Mouse (Mus musculus) forebrain, embryonic 12.5 days (tissue): ENCODE data around the gene Nos1ap. TPM values are rescaled to one million over a fixed set of nuclear protein-coding genes. Genes with fewer than 3 reads are reported as not detected.

Experiments used
- ATAC-seq: fragments of 200-750 bp; cut with Nextera tagmentation; 2 replicates; pipeline ENCODE4 v1.8.0; 2017; ENCODE audit warnings: moderate TSS enrichment; ENCODE audit not compliant: low FRiP score
- H3K27ac ChIP-seq: fragments of 300-500 bp; sonication (generic); 2 replicates; pipeline ENCODE4 v1.5.1; 2016; ENCODE audit warnings: mild to moderate bottlenecking
- H3K27me3 ChIP-seq: fragments of 300-500 bp; sonication (generic); 2 replicates; pipeline ENCODE4 v1.6.1; 2016; ENCODE audit warnings: mild to moderate bottlenecking
- H3K36me3 ChIP-seq: fragments of 300-500 bp; sonication (generic); replicated peaks from 2 replicates; pipeline ENCODE4 v1.6.1; 2016; ENCODE audit warnings: mild to moderate bottlenecking
- H3K4me1 ChIP-seq: fragments of 300-500 bp; sonication (generic); 2 replicates; pipeline ENCODE4 v1.6.1; 2016
- H3K4me2 ChIP-seq: fragments of 300-500 bp; sonication (generic); 2 replicates; pipeline ENCODE4 v1.6.1; 2016; ENCODE audit warnings: mild to moderate bottlenecking, moderate library complexity
- H3K4me3 ChIP-seq: fragments of 300-500 bp; sonication (generic); replicated peaks from 2 replicates; pipeline ENCODE4 v1.5.1; 2016; ENCODE audit warnings: mild to moderate bottlenecking
- H3K9ac ChIP-seq: fragments of 300-500 bp; sonication (generic); 2 replicates; pipeline ENCODE4 v1.6.1; 2016; ENCODE audit warnings: mild to moderate bottlenecking
- H3K9me3 ChIP-seq: fragments of 300-500 bp; sonication (generic); 2 replicates; pipeline ENCODE4 v1.6.1; 2016
- WGBS: fragments of 180-500 bp; shearing (Covaris S2); methylation state at CpG from one replicate; pipeline ENCODE4 v1.1.7; 2016; 5-methylcytosine and 5-hydroxymethylcytosine counted together
- polyA plus RNA-seq: library from polyadenylated mRNA; unstranded; fragments of >200 nt; fragmentation: Nextera tagmentation; extraction: Ambion mirVana; gene quantifications from 2 replicates; pipeline ENCODE4 v1.2.1, GENCODE M21; 2016

Gene Nos1ap
- polyA plus RNA-seq, 1 experiment from 2014 or later, result 25.5 TPM

DNA sequence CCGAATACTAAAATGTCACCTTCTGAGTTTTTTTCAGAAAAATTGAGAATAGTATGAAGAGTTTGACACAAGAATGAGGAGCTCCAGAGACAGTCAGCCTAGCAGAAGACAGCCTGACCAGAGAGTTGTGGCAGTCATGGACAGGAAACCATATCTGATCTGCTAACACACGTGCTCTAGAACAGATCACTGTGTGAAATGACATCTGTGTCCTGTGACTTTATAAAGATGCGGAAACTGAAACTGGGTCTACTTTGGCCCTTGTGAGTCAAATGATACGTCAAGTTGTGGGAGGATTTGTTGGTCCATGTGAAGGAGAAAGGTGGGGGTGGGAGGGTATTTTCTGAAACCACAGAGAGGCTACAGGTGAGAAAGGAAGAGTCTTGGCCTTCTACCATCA is 319.0 kb downstream of the Nos1ap start:
- Histone ChIP-seq H3K4me2 (no peak overlapping the region), H3K4me3 (no peak overlapping the region), H3K27ac (no peak overlapping the region), H3K9ac (no peak overlapping the region), H3K27me3 (no peaks in the 10 kb centered on the region), H3K4me1 (no peaks in the 10 kb centered on the region), H3K36me3 (no peaks in the 10 kb centered on the region), H3K9me3 (peaks cover 14% of the 10 kb centered on the region; the same call in 1 of the 2 replicates)
- WGBS, result 87% methylated on average over 4 of the region's 4 CpGs
- ATAC-seq, result no peak

- Histone ChIP-seq H3K4me2 (no peak overlapping the region), H3K9me3 (0 out of 2 replicates have a peak, but pooled peaks cover 11% of the 10 kb centered on the region), H3K27ac (no peak overlapping the region), H3K9ac (no peak overlapping the region), H3K36me3 (no peaks in the 10 kb centered on the region), H3K27me3 (no peaks in the 10 kb centered on the region), H3K4me1 (no peaks in the 10 kb centered on the region), H3K4me3 (no peak overlapping the region)
- 91% methylated on average over 6 of the region's 6 CpGs for WGBS
- no peak for ATAC-seq
Observed at GRCm38 (mm10) chr1:170270281-170270680, 319.4 kb downstream of the Nos1ap start.

DNA sequence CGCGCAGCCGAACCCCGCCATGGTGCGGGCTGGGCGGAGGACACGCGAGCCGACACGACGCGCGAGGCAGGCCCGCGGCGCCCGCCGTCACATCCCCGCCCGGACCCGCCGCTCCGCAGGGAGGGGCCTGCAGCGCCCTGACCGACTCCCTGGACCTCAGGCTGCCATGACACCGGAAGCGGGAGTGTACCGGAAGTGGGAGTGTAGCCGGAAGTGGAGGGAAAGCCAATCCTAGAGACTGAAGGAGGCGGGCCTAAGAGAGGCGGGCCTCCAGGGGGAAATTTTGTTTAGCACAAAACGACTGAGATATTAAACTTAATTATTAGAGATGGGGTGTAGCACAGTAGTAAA is 334.1 kb downstream of the Nos1ap start:
- Histone ChIP-seq H3K9ac (peak overlapping the region; percentile 81), H3K4me2 (peak overlapping the region; percentile 78), H3K9me3 (no peaks in the 10 kb centered on the region), H3K27ac (0 out of 2 replicates have a peak overlapping the region, but pooled peaks have one; percentile 13), H3K4me1 (peaks cover 7% of the 10 kb centered on the region), H3K36me3 (no peaks in the 10 kb centered on the region), H3K4me3 (peak overlapping the region; percentile 78), H3K27me3 (peaks cover 11% of the 10 kb centered on the region; the same call in 1 of the 2 replicates)
- peak; percentile 100 for ATAC-seq
- WGBS, result 2% methylated on average over 32 of the region's 32 CpGs

- Histone ChIP-seq H3K4me2 (peak overlapping the region; percentile 78), H3K9ac (peak overlapping the region; percentile 81), H3K4me1 (peaks cover 7% of the 10 kb centered on the region), H3K36me3 (no peaks in the 10 kb centered on the region), H3K4me3 (peak overlapping the region; percentile 78), H3K27me3 (peaks cover 11% of the 10 kb centered on the region; the same call in 1 of the 2 replicates), H3K27ac (0 out of 2 replicates have a peak overlapping the region, but pooled peaks have one; percentile 13), H3K9me3 (no peaks in the 10 kb centered on the region)
- 28% methylated on average over 30 of the region's 30 CpGs for WGBS
- ATAC-seq, result peak; percentile 30; the same call in 1 of the 2 replicates
Observed at GRCm38 (mm10) chr1:170254893-170255559, 334.6 kb downstream of the Nos1ap start.

Other genes with a start within 250 kb of the Nos1ap start
- 6.1 and 6.5 TPM in 2 replicates for gene Olfml2b, start 54.7 kb upstream of the Nos1ap start, polyA plus RNA-seq